13 mouse cellular contexts compared by ENCODE assay signal in genomic region chr10:108345123-108345522, GRCm38 (mm10).
"Had no signal": no experiment of that assay in that cellular context is flagged by ENCODE, and none has a peak within 500 bp of the region (broad histone marks: within the 10 kb centered on the region; RNA-seq: fewer than 3 reads in every experiment).

No protein-coding gene starts in this region.

- H3K9ac ChIP-seq: hindbrain, embryonic 14.5 days; liver, postnatal 0 days; lung, embryonic 15.5 days; midbrain, embryonic 13.5 days; neural tube, embryonic 15.5 days had no signal

- H3K36me3 ChIP-seq: midbrain, embryonic 13.5 days; neural tube, embryonic 15.5 days had no signal

- ATAC-seq: liver, postnatal 0 days; midbrain, embryonic 13.5 days had no signal

- DNase-seq: kidney, adult 11 months; kidney, postnatal 14 days; liver, postnatal 0 days; right cerebral cortex, adult 18-20 months; right cerebral cortex, postnatal 25 days; thymus, adult 18-20 months; thymus, postnatal 14 days had no signal

- H3K4me1 ChIP-seq: limb, embryonic 10.5 days; midbrain, embryonic 13.5 days; neural tube, embryonic 15.5 days had no signal

- H3K27me3 ChIP-seq: lung, embryonic 15.5 days; midbrain, embryonic 13.5 days; neural tube, embryonic 15.5 days had no signal

- H3K4me3 ChIP-seq: left cerebral cortex, adult 2 months; limb, embryonic 10.5 days; lung, embryonic 15.5 days; midbrain, embryonic 13.5 days; neural tube, embryonic 15.5 days had no signal

- H3K4me2 ChIP-seq: hindbrain, embryonic 14.5 days; lung, embryonic 15.5 days; midbrain, embryonic 13.5 days; neural tube, embryonic 15.5 days had no signal

- H3K27ac ChIP-seq: hindbrain, embryonic 14.5 days; left cerebral cortex, adult 2 months; limb, embryonic 10.5 days; lung, embryonic 15.5 days; midbrain, embryonic 13.5 days; neural tube, embryonic 15.5 days had no signal

- H3K9me3 ChIP-seq: limb, embryonic 10.5 days; lung, embryonic 15.5 days; midbrain, embryonic 13.5 days had no signal
